Mouse (Mus musculus): ENCODE measurements around the gene Perp. TPM values are rescaled to one million over a fixed set of nuclear protein-coding genes. Genes with fewer than 3 reads are reported as not detected.

Gene Perp
- 198 and 422 TPM in 2 replicates for polyA plus RNA-seq (2012; rRNA removed)

GRCm38 (mm10) chr10:18844441-18845286 is at the start of gene Perp:
Gene Perp (plus strand): TSS chr10:18845020.
- TF ChIP-seq CTCF (IDR thresholded peaks at IDR 0.05; ENCODE audit: extremely low read depth, insufficient read length, insufficient replicate concordance, low read depth, low read length), result peak; percentile 72; the same call in 1 of the 2 replicates
- TF ChIP-seq POLR2A (IDR thresholded peaks at IDR 0.05; ENCODE audit: low read depth, low read length), result peak; percentile 56
- WGBS, result 2% methylated on average over 54 of the region's 54 CpGs
- Histone ChIP-seq H3K27ac (ENCODE audit: insufficient read depth, low read depth, low read length) (peak within 1 kb of the TSS; percentile 99), H3K36me3 (ENCODE audit: control insufficient read depth, insufficient read depth, low read length) (no peaks in the 10 kb centered on the region), H3K4me1 (ENCODE audit: control insufficient read depth, insufficient read depth, insufficient read length, low read length) (peaks cover 2% of the 10 kb centered on the region), H3K27me3 (ENCODE audit: control insufficient read depth, insufficient read depth, low read length) (no peaks in the 10 kb centered on the region), H3K4me3 (ENCODE audit: low read depth, low read length) (peak within 1 kb of the TSS; percentile 100)

DNA sequence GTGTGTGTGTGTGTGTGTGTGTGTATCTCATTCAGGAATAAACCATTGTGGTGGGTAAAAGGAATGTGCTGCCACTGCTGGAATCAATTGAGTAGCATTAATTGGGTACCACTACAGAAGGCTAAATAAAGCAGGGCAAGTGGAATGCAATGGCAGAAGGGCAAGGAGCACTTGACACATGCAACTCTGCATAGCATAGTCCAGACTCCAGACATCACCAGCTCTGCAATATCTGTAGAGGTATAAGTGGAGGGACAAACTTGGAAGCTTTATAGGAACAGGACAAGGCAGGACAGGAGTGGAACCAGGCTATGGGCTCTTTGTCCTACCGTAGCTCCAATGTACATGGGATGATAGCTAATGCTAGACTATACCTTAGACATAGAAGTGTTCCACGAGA is 33.1 kb upstream of the Perp start:
- WGBS, result 86% methylated on average over 2 of the region's 2 CpGs
- TF ChIP-seq POLR2A (IDR thresholded peaks at IDR 0.05; ENCODE audit: low read depth, low read length), result no peak
- TF ChIP-seq CTCF (IDR thresholded peaks at IDR 0.05; ENCODE audit: extremely low read depth, insufficient read length, insufficient replicate concordance, low read depth, low read length), result no peak
- Histone ChIP-seq H3K4me1 (ENCODE audit: control insufficient read depth, insufficient read depth, insufficient read length, low read length) (no peaks in the 10 kb centered on the region), H3K4me3 (ENCODE audit: low read depth, low read length) (no peak overlapping the region), H3K27me3 (ENCODE audit: control insufficient read depth, insufficient read depth, low read length) (no peaks in the 10 kb centered on the region; the same call in 1 of the 2 replicates), H3K27ac (ENCODE audit: insufficient read depth, low read depth, low read length) (no peak overlapping the region), H3K36me3 (ENCODE audit: control insufficient read depth, insufficient read depth, low read length) (no peaks in the 10 kb centered on the region)

DNA sequence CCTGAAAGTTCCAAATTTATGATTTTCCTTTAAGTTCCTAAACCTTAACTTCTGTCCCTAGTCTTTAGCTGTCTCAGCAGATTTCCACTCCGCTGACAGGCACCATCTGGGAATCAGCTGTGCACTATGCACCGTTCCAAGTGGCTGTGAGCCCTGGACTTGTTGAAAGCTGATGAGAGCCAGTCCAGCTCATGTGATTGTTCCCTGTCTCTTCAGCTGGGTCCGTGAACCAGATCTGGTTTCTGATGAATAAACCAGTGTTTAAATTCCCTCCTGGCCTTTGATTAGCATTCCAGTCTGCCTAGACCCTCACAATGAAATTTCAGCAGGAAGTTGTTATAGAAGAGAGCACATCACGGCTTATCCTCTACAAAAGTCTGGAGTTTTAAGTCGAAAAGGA is 28.3 kb upstream of the Perp start:
- TF ChIP-seq POLR2A (IDR thresholded peaks at IDR 0.05; ENCODE audit: low read depth, low read length) (no peak), CTCF (IDR thresholded peaks at IDR 0.05; ENCODE audit: extremely low read depth, insufficient read length, insufficient replicate concordance, low read depth, low read length) (no peak)
- Histone ChIP-seq H3K4me3 (ENCODE audit: low read depth, low read length) (no peak overlapping the region), H3K27me3 (ENCODE audit: control insufficient read depth, insufficient read depth, low read length) (no peaks in the 10 kb centered on the region; the same call in 1 of the 2 replicates), H3K36me3 (ENCODE audit: control insufficient read depth, insufficient read depth, low read length) (no peaks in the 10 kb centered on the region), H3K4me1 (ENCODE audit: control insufficient read depth, insufficient read depth, insufficient read length, low read length) (no peaks in the 10 kb centered on the region), H3K27ac (ENCODE audit: insufficient read depth, low read depth, low read length) (no peak overlapping the region)
- WGBS, result 72% methylated on average over 5 of the region's 5 CpGs

GRCm38 (mm10) chr10:18825143-18825542 is 19.7 kb upstream of the Perp start:
- no peaks in the 10 kb centered on the region for H3K36me3 ChIP-seq (ENCODE audit: control insufficient read depth, insufficient read depth, low read length)

GRCm38 (mm10) chr10:18826107-18826506 is 18.7 kb upstream of the Perp start:
- TF ChIP-seq POLR2A (IDR thresholded peaks at IDR 0.05; ENCODE audit: low read depth, low read length) (no peak), CTCF (IDR thresholded peaks at IDR 0.05; ENCODE audit: extremely low read depth, insufficient read length, insufficient replicate concordance, low read depth, low read length) (no peak)
- no peaks in the 10 kb centered on the region for H3K27me3 ChIP-seq (ENCODE audit: control insufficient read depth, insufficient read depth, low read length)
- H3K27ac ChIP-seq (ENCODE audit: insufficient read depth, low read depth, low read length), result no peak overlapping the region
- H3K4me3 ChIP-seq (ENCODE audit: low read depth, low read length), result no peak overlapping the region
- no peaks in the 10 kb centered on the region for H3K36me3 ChIP-seq (ENCODE audit: control insufficient read depth, insufficient read depth, low read length)
- H3K4me1 ChIP-seq (ENCODE audit: control insufficient read depth, insufficient read depth, insufficient read length, low read length), result no peaks in the 10 kb centered on the region
- 72% methylated on average over 2 of the region's 2 CpGs for WGBS

More at GRCm38 (mm10) chr10:18825143-18825542, 19.7 kb upstream of the Perp start:
- Histone ChIP-seq H3K27me3 (ENCODE audit: control insufficient read depth, insufficient read depth, low read length) (no peaks in the 10 kb centered on the region), H3K4me3 (ENCODE audit: low read depth, low read length) (no peak overlapping the region), H3K4me1 (ENCODE audit: control insufficient read depth, insufficient read depth, insufficient read length, low read length) (no peaks in the 10 kb centered on the region), H3K27ac (ENCODE audit: insufficient read depth, low read depth, low read length) (no peak overlapping the region)
- TF ChIP-seq CTCF (IDR thresholded peaks at IDR 0.05; ENCODE audit: extremely low read depth, insufficient read length, insufficient replicate concordance, low read depth, low read length) (no peak), POLR2A (IDR thresholded peaks at IDR 0.05; ENCODE audit: low read depth, low read length) (no peak)

GRCm38 (mm10) chr10:18827936-18828335 is 16.9 kb upstream of the Perp start:
- Histone ChIP-seq H3K27ac (ENCODE audit: insufficient read depth, low read depth, low read length) (no peak overlapping the region), H3K4me1 (ENCODE audit: control insufficient read depth, insufficient read depth, insufficient read length, low read length) (no peaks in the 10 kb centered on the region), H3K27me3 (ENCODE audit: control insufficient read depth, insufficient read depth, low read length) (no peaks in the 10 kb centered on the region), H3K4me3 (ENCODE audit: low read depth, low read length) (no peak overlapping the region), H3K36me3 (ENCODE audit: control insufficient read depth, insufficient read depth, low read length) (no peaks in the 10 kb centered on the region)
- no peak for TF ChIP-seq CTCF (IDR thresholded peaks at IDR 0.05; ENCODE audit: extremely low read depth, insufficient read length, insufficient replicate concordance, low read depth, low read length)
- no peak for TF ChIP-seq POLR2A (IDR thresholded peaks at IDR 0.05; ENCODE audit: low read depth, low read length)
- 82% methylated on average over 2 of the region's 2 CpGs for WGBS

DNA sequence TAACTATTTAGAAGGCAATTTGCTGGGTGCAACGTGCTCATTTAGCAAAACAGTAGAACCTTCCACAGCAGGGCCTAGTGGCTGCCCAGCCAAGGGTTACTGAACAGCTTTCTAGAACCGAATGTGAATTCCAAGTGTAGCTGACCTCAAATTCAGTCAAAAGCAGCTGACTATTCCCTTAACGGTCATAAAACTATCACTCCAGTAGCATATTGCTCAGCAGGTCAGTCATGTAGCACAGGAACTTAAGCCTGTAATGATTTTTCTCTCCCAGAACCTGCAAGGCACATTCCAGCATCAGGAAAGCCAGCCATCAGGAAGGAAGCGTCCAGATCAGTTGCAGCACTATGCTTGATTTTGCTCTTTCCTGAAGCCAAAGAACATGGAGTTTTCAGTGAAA is 14.5 kb upstream of the Perp start:
- H3K4me1 ChIP-seq (ENCODE audit: control insufficient read depth, insufficient read depth, insufficient read length, low read length), result no peaks in the 10 kb centered on the region
- no peaks in the 10 kb centered on the region for H3K36me3 ChIP-seq (ENCODE audit: control insufficient read depth, insufficient read depth, low read length)
- TF ChIP-seq POLR2A (IDR thresholded peaks at IDR 0.05; ENCODE audit: low read depth, low read length) (no peak), CTCF (IDR thresholded peaks at IDR 0.05; ENCODE audit: extremely low read depth, insufficient read length, insufficient replicate concordance, low read depth, low read length) (no peak)
- no peak overlapping the region for H3K27ac ChIP-seq (ENCODE audit: insufficient read depth, low read depth, low read length)
- H3K4me3 ChIP-seq (ENCODE audit: low read depth, low read length), result no peak overlapping the region
- H3K27me3 ChIP-seq (ENCODE audit: control insufficient read depth, insufficient read depth, low read length), result no peaks in the 10 kb centered on the region
- 71% methylated on average over 4 of the region's 4 CpGs for WGBS
